In the genomic region with DNA sequence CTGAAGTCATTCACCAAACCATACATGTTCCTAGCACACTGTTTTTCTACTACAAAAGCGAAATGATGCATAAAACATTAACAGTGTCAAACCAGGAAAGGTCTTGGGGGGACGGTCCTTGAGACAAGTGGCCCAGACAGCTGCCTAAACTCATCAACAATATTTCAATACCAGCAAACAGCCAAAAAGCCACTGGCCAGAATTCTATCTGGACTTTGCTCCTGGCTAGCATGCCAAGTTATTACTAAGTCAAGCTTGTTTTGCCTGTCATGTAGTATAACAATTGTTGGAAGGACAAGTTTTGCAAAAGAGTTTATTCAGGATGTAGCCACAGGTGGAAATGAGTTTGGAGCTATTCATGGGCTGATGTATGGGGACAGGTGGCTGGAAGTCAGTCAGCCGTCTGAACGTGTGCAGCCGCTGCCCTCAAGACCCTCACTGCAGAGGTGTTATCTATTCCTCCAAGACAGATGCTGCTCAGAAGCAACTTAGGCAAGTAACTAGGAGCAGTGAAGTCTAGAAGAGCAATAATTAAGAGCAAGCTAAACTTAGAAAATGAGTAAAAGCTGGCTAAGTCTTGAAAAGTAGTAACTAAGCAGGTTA, we compare ENCODE assay signal across 16 mouse cellular contexts. TPM values are rescaled to one million over a fixed set of nuclear protein-coding genes. Genes with fewer than 3 reads are reported as not detected.
A peak's percentile ranks its signal among the peaks of the same experiment; 100 is the strongest.
DNase-seq lines count a peak whose midpoint lies in the region; TF ChIP-seq lines count a peak whose summit lies in the region.
"Had no signal": no experiment of that assay in that cellular context is flagged by ENCODE, and none has a peak within 500 bp of the region (broad histone marks: within the 10 kb centered on the region; RNA-seq: fewer than 3 reads in every experiment).

No protein-coding gene starts in this region.

- TF ChIP-seq POLR2A in kidney, adult 2 months (IDR thresholded peaks at IDR 0.05; ENCODE audit: low read depth, low read length): no peak
- no peak for TF ChIP-seq POLR2A in lung, adult 2 months (IDR thresholded peaks at IDR 0.05; ENCODE audit: borderline replicate concordance, extremely low read depth, low read depth, low read length)

- H3K27me3 ChIP-seq in kidney, adult 2 months (replicated peaks; ENCODE audit: control insufficient read depth, insufficient read depth, low read length): no peaks in the 10 kb centered on the region
- H3K27me3 ChIP-seq: forebrain, embryonic 12.5 days; neural tube, embryonic 12.5 days had no signal

- no peak overlapping the region for H3K4me3 ChIP-seq in kidney, adult 2 months (ENCODE audit: insufficient read depth, low read depth, low read length)
- no peak overlapping the region for H3K4me3 ChIP-seq in lung, adult 2 months (replicated peaks; ENCODE audit: extremely low read depth, low read depth, low read length)
- H3K4me3 ChIP-seq: forebrain, embryonic 12.5 days; layer of hippocampus, adult 2 months; neural tube, embryonic 12.5 days had no signal

- no peak overlapping the region for H3K27ac ChIP-seq in kidney, adult 2 months (ENCODE audit: insufficient read depth, low read depth, low read length)
- H3K27ac ChIP-seq: forebrain, embryonic 12.5 days; hindbrain, postnatal 0 days; layer of hippocampus, adult 2 months; macrophage; neural tube, embryonic 12.5 days had no signal

- peaks cover 3% of the 10 kb centered on the region; the same call in 1 of the 2 replicates for H3K4me1 ChIP-seq in kidney, adult 2 months (ENCODE audit: control insufficient read depth, insufficient read depth, low read length)
- no peaks in the 10 kb centered on the region for H3K4me1 ChIP-seq in lung, adult 2 months (ENCODE audit: control insufficient read depth, insufficient read depth, low read length)
- H3K4me1 ChIP-seq: neural tube, embryonic 12.5 days had no signal

- TF ChIP-seq CTCF in kidney, adult 2 months (conservative IDR thresholded peaks at IDR 0.05; ENCODE audit: insufficient read depth, insufficient read length, low read depth, low read length): no peak
- TF ChIP-seq CTCF in lung, adult 2 months (IDR thresholded peaks at IDR 0.05; ENCODE audit: insufficient read depth, low read length): no peak

- DNase-seq in kidney, adult 2 months: peak; percentile 78
- DNase-seq in kidney, postnatal 4 days: no peak
- peak; percentile 31 for DNase-seq in lung, postnatal 25 days (ENCODE audit: low spot score)
- DNase-seq in lung, adult 2 months: no peak
- DNase-seq in heart, postnatal 10 days: peak; percentile 69 to 74
- peak; percentile 71 for DNase-seq in skeletal muscle tissue, adult 2 months (ENCODE audit: low read depth, low spot score)
- DNase-seq in right cerebral cortex, postnatal 4 days: no peak
- DNase-seq: adrenal gland, adult 2 months; cerebellum, adult 9-11 months; thymus, postnatal 25 days had no signal

- H3K36me3 ChIP-seq in kidney, adult 2 months (ENCODE audit: control insufficient read depth, insufficient read depth, low read length): no peaks in the 10 kb centered on the region
- H3K36me3 ChIP-seq: forebrain, embryonic 12.5 days; neural tube, embryonic 12.5 days had no signal

- WGBS in kidney, adult 2 months: 49% methylated on average over 5 of the region's 5 CpGs
- 66% methylated on average over 5 of the region's 5 CpGs for WGBS in lung, adult 2 months

- intact Hi-C loops in heart, postnatal 10 days (cut with DNase I): no loop called here

RNA-seq across cellular contexts. Expression of a gene that starts 29.1 kb away (rescaled TPM):
- 7.0 TPM in 2 replicates for polyA plus RNA-seq in kidney, adult 2 months (2012; rRNA removed)
- 36.4 and 37.5 TPM in 2 replicates for polyA plus RNA-seq in lung, adult 2 months (2012; rRNA removed)
- total RNA-seq in heart, postnatal 10 days (2021): 10 to 100 TPM in 1 of 2 experiments, 1 to 10 TPM in 1; 9.2 to 13.4 TPM
- total RNA-seq: monocyte, adult 5-6 weeks had no signal
- polyA plus RNA-seq: macrophage had no signal

Comparison
In these comparisons a context has a peak if more than half of its experiments do, and no peak if none do; other contexts are left out.
1. DNase-seq: peak in kidney, adult 2 months (single experiment), lung, postnatal 25 days (single experiment), heart, postnatal 10 days (2 of 2) and skeletal muscle tissue, adult 2 months (single experiment); none in kidney, postnatal 4 days (0 of 2), lung, adult 2 months (single experiment) and right cerebral cortex, postnatal 4 days (single experiment).